Mouse (Mus musculus): ENCODE measurements around the gene Tmem18.

DNA sequence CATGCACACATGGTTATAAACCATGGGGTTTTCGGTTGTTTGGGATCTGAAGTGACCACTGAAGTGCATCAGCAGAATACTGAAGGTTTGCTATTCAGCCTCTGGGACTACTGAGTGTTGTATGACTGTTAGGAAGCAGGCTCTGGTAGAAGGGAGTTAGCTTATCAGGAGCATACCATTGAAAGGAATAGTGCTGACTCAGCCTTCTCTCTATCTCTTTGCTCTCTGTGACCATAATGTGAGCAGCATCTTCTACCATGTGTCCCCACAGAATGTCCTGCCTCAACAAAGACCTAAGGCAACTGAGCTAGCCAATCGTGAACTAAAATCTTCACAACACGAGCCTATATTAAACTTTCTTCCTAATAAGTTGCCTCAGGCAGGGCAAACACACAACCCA, 8.3 kb upstream of the Tmem18 start:
- TF ChIP-seq CTCF (IDR thresholded peaks at IDR 0.05; ENCODE audit: borderline replicate concordance, extremely low read depth, insufficient read depth, insufficient read length) (no peak), POLR2A (IDR thresholded peaks at IDR 0.05; ENCODE audit: borderline replicate concordance, extremely low read depth, insufficient read depth, insufficient read length, poor library complexity, severe bottlenecking) (no peak)
